Mouse (Mus musculus) lung, embryonic 14.5 days (tissue): ENCODE data around the gene Tbk1. TPM values are rescaled to one million over a fixed set of nuclear protein-coding genes. Genes with fewer than 3 reads are reported as not detected.

Experiments used
- ATAC-seq: fragments of 200-750 bp; cut with Nextera tagmentation; 2 replicates; pipeline ENCODE4 v1.8.0; 2017; ENCODE audit warnings: mild to moderate bottlenecking, moderate TSS enrichment, moderate library complexity; ENCODE audit not compliant: insufficient read depth
- DNase-seq: peaks from one replicate; pipeline ENCODE4 v3.0.0-alpha.2; 2015
- H3K27ac ChIP-seq: fragments of 300-500 bp; sonication (generic); 2 replicates; pipeline ENCODE4 v1.5.1; 2014; ENCODE audit warnings: low read depth, mild to moderate bottlenecking, moderate library complexity
- H3K27me3 ChIP-seq: fragments of 300-500 bp; sonication (generic); 2 replicates; pipeline ENCODE4 v1.6.1; 2014; ENCODE audit warnings: low read length, control low read depth; ENCODE audit not compliant: insufficient read depth
- H3K36me3 ChIP-seq: fragments of 300-500 bp; sonication (generic); 2 replicates; pipeline ENCODE4 v1.6.1; 2014; ENCODE audit warnings: control low read depth; ENCODE audit not compliant: insufficient read depth
- H3K4me1 ChIP-seq: fragments of 300-500 bp; sonication (generic); 2 replicates; pipeline ENCODE4 v1.6.1; 2014; ENCODE audit warnings: antibody characterized with exemption, control low read depth; ENCODE audit not compliant: insufficient read depth
- H3K4me2 ChIP-seq: fragments of 300-500 bp; sonication (generic); 2 replicates; pipeline ENCODE4 v1.6.1; 2014; ENCODE audit warnings: mild to moderate bottlenecking
- H3K4me3 ChIP-seq: fragments of 300-500 bp; sonication (generic); 2 replicates; pipeline ENCODE4 v1.5.1; 2014; ENCODE audit warnings: low read depth, low read length
- H3K9ac ChIP-seq: fragments of 300-500 bp; sonication (generic); 2 replicates; pipeline ENCODE4 v1.6.1; 2014
- H3K9me3 ChIP-seq: fragments of 300-500 bp; sonication (generic); 2 replicates; pipeline ENCODE4 v1.6.1; 2016; ENCODE audit warnings: low read depth, low read length, control low read depth
- CTCF ChIP-seq: IDR thresholded peaks from 2 replicates; pipeline ENCODE4 v1.5.1; 2016; ENCODE audit warnings: antibody characterized with exemption, low read depth
- WGBS: fragments of 180-500 bp; shearing (Covaris S2); extraction: QIAGEN DNeasy Blood & Tissue Kit; methylation state at CpG from one replicate; pipeline ENCODE4 v1.1.7; 2014; 5-methylcytosine and 5-hydroxymethylcytosine counted together
- polyA plus RNA-seq: library from polyadenylated mRNA; unstranded; fragments of >200 nt; fragmentation: Nextera tagmentation; extraction: Ambion mirVana; gene quantifications from 2 replicates; pipeline ENCODE4 v1.2.1, GENCODE M21; 2014

Gene Tbk1
- polyA plus RNA-seq, 1 experiment from 2014 or later: 38.1 TPM

- Histone ChIP-seq H3K36me3 (peaks cover 22% of the 10 kb centered on the region), H3K4me2 (peak overlapping the region; percentile 82), H3K9me3 (no peaks in the 10 kb centered on the region), H3K9ac (peak overlapping the region; percentile 87), H3K4me3 (peak overlapping the region; percentile 89), H3K4me1 (peaks cover 6% of the 10 kb centered on the region; the same call in 1 of the 2 replicates), H3K27me3 (no peaks in the 10 kb centered on the region), H3K27ac (peak overlapping the region; percentile 96)
- no peak for ATAC-seq
- no peak for TF ChIP-seq CTCF
- whole genome bisulfite sequencing: under 1% methylated on average over 41 of the region's 41 CpGs
- peak; percentile 71 for DNase-seq
Observed at GRCm38 (mm10) chr10:121625407-121626185, 39.0 kb upstream of the Tbk1 start.

DNA sequence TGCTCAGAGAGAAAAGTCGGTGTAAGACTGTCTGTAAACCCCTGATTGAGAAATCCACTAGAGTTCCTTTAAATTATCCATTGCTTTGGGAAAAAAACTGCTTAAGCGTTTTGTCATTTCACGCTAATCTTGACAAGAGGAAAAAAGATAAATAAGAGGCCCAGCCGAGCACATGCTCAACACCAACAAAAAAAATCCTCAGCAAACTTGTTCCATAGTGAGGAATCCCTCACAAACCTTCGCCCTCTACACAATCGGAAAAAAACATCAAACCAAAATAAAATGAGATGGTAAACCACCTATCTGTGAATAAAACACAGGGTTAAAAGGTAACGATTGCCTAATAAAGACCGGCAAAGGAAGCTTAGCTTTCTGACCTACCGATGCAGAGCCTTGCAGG lies 38.4 kb upstream of the Tbk1 start:
- Histone ChIP-seq H3K36me3 (peaks cover 28% of the 10 kb centered on the region), H3K4me1 (peaks cover 6% of the 10 kb centered on the region; the same call in 1 of the 2 replicates), H3K27ac (peak overlapping the region; percentile 96; the same call in 1 of the 2 replicates), H3K27me3 (no peaks in the 10 kb centered on the region), H3K9ac (peak overlapping the region; percentile 87), H3K4me3 (peak overlapping the region; percentile 89), H3K4me2 (peak overlapping the region; percentile 82), H3K9me3 (no peaks in the 10 kb centered on the region)
- 8% methylated on average over 9 of the region's 9 CpGs for WGBS
- peak; percentile 33 for DNase-seq
- ATAC-seq: no peak
- no peak for TF ChIP-seq CTCF

- no peak overlapping the region for H3K9ac ChIP-seq
- no peak for TF ChIP-seq CTCF
- H3K4me3 ChIP-seq: no peak overlapping the region
- 71% methylated on average over 7 of the region's 7 CpGs for WGBS
- no peak overlapping the region for H3K27ac ChIP-seq
- H3K4me1 ChIP-seq: peaks cover 6% of the 10 kb centered on the region; the same call in 1 of the 2 replicates
- ATAC-seq (no peak), DNase-seq (no peak)
- H3K27me3 ChIP-seq: no peaks in the 10 kb centered on the region
- H3K36me3 ChIP-seq: peaks cover 37% of the 10 kb centered on the region
- no peaks in the 10 kb centered on the region for H3K9me3 ChIP-seq
- H3K4me2 ChIP-seq: no peak overlapping the region
Observed at GRCm38 (mm10) chr10:121623670-121624069, 37.1 kb upstream of the Tbk1 start.

- H3K36me3 ChIP-seq: peaks cover 50% of the 10 kb centered on the region
- ATAC-seq: no peak
- DNase-seq: no peak
- H3K4me2 ChIP-seq: no peak overlapping the region
- WGBS: 85% methylated on average over 6 of the region's 6 CpGs
- no peak overlapping the region for H3K9ac ChIP-seq
- H3K9me3 ChIP-seq: no peaks in the 10 kb centered on the region
- H3K4me1 ChIP-seq: peaks cover 6% of the 10 kb centered on the region; the same call in 1 of the 2 replicates
- no peak overlapping the region for H3K27ac ChIP-seq
- no peaks in the 10 kb centered on the region for H3K27me3 ChIP-seq
- no peak overlapping the region for H3K4me3 ChIP-seq
- no peak for TF ChIP-seq CTCF
Observed at GRCm38 (mm10) chr10:121622431-121622830, 35.8 kb upstream of the Tbk1 start.

GRCm38 (mm10) chr10:121615935-121616334 lies 29.3 kb upstream of the Tbk1 start:
- ATAC-seq (0 out of 2 replicates have a peak, but pooled peaks have one; percentile 28), DNase-seq (no peak)
- 57% methylated on average over 7 of the region's 7 CpGs for WGBS
- TF ChIP-seq CTCF: no peak
- H3K27me3 ChIP-seq: no peaks in the 10 kb centered on the region
- H3K36me3 ChIP-seq: peaks cover 90% of the 10 kb centered on the region
- no peak overlapping the region for H3K4me2 ChIP-seq
- no peak overlapping the region for H3K4me3 ChIP-seq
- H3K4me1 ChIP-seq: no peaks in the 10 kb centered on the region
- H3K9me3 ChIP-seq: no peaks in the 10 kb centered on the region
- no peak overlapping the region for H3K9ac ChIP-seq
- peak overlapping the region; percentile 25; the same call in 1 of the 2 replicates for H3K27ac ChIP-seq

- Histone ChIP-seq H3K4me2 (no peak overlapping the region), H3K36me3 (peaks cover 91% of the 10 kb centered on the region), H3K9me3 (no peaks in the 10 kb centered on the region), H3K4me3 (no peak overlapping the region), H3K9ac (no peak overlapping the region), H3K27me3 (no peaks in the 10 kb centered on the region), H3K4me1 (no peaks in the 10 kb centered on the region), H3K27ac (no peak overlapping the region)
- DNase-seq: peak; percentile 29
- ATAC-seq: no peak
- 77% methylated on average over 13 of the region's 13 CpGs for WGBS
- no peak for TF ChIP-seq CTCF
Observed at GRCm38 (mm10) chr10:121615146-121615870, 28.7 kb upstream of the Tbk1 start.

- 81% methylated on average over 13 of the region's 13 CpGs for WGBS
- H3K27me3 ChIP-seq: no peaks in the 10 kb centered on the region
- no peaks in the 10 kb centered on the region for H3K4me1 ChIP-seq
- TF ChIP-seq CTCF: no peak
- H3K4me3 ChIP-seq: no peak overlapping the region
- H3K27ac ChIP-seq: no peak overlapping the region
- H3K9me3 ChIP-seq: no peaks in the 10 kb centered on the region
- no peak overlapping the region for H3K4me2 ChIP-seq
- ATAC-seq (0 out of 2 replicates have a peak, but pooled peaks have one; percentile 21), DNase-seq (peak; percentile 68)
- no peak overlapping the region for H3K9ac ChIP-seq
- peaks cover 93% of the 10 kb centered on the region for H3K36me3 ChIP-seq
Observed at GRCm38 (mm10) chr10:121613570-121613969, 27.0 kb upstream of the Tbk1 start.
